ENCODE assay signal across 27 mouse cellular contexts in genomic region chr1:59569301-59569700, GRCm38 (mm10). TPM values are rescaled to one million over a fixed set of nuclear protein-coding genes. Genes with fewer than 3 reads are reported as not detected.
DNase-seq lines count a peak whose midpoint lies in the region; ATAC-seq and TF ChIP-seq lines count a peak whose summit lies in the region.
"Had no signal": no experiment of that assay in that cellular context is flagged by ENCODE, and none has a peak within 500 bp of the region (broad histone marks: within the 10 kb centered on the region; RNA-seq: fewer than 3 reads in every experiment).

No protein-coding gene starts in this region.

- H3K4me2 ChIP-seq in embryonic facial prominence, embryonic 14.5 days (ENCODE audit: low read depth, low read length) = no peak overlapping the region
- no peak overlapping the region for H3K4me2 ChIP-seq in stomach, postnatal 0 days (replicated peaks; ENCODE audit: low read depth)
- H3K4me2 ChIP-seq: embryonic facial prominence, embryonic 12.5 days; embryonic facial prominence, embryonic 15.5 days; forebrain, embryonic 12.5 days had no signal

- 65% methylated on average over 5 of the region's 5 CpGs for WGBS in embryonic facial prominence, embryonic 14.5 days
- WGBS in embryonic facial prominence, embryonic 10.5 days = 93% methylated on average over 5 of the region's 5 CpGs
- WGBS in stomach, postnatal 0 days = 72% methylated on average over 5 of the region's 5 CpGs

- no peak overlapping the region for H3K4me3 ChIP-seq in embryonic facial prominence, embryonic 14.5 days (ENCODE audit: low read depth, low read length)
- no peak overlapping the region for H3K4me3 ChIP-seq in embryonic facial prominence, embryonic 10.5 days
- H3K4me3 ChIP-seq in stomach, postnatal 0 days (ENCODE audit: low read depth, low read length) = no peak overlapping the region
- H3K4me3 ChIP-seq: embryonic facial prominence, embryonic 12.5 days; embryonic facial prominence, embryonic 15.5 days; forebrain, embryonic 10.5 days; forebrain, embryonic 12.5 days had no signal

- H3K27me3 ChIP-seq in embryonic facial prominence, embryonic 14.5 days (replicated peaks; ENCODE audit: control insufficient read depth, insufficient read depth, low read length) = no peaks in the 10 kb centered on the region
- no peaks in the 10 kb centered on the region for H3K27me3 ChIP-seq in embryonic facial prominence, embryonic 10.5 days (replicated peaks; ENCODE audit: low read depth, poor library complexity, severe bottlenecking)
- H3K27me3 ChIP-seq in stomach, postnatal 0 days (ENCODE audit: control insufficient read depth, insufficient read depth, low read length) = no peaks in the 10 kb centered on the region
- H3K27me3 ChIP-seq: CH12.LX; embryonic facial prominence, embryonic 12.5 days; embryonic facial prominence, embryonic 15.5 days; forebrain, embryonic 12.5 days had no signal

- H3K27ac ChIP-seq in embryonic facial prominence, embryonic 14.5 days (replicated peaks; ENCODE audit: low read depth, low read length) = 0 out of 2 replicates have a peak overlapping the region, but pooled peaks have one; percentile 19
- no peak overlapping the region for H3K27ac ChIP-seq in embryonic facial prominence, embryonic 10.5 days (replicated peaks)
- no peak overlapping the region for H3K27ac ChIP-seq in stomach, postnatal 0 days (replicated peaks)
- H3K27ac ChIP-seq: forebrain, embryonic 10.5 days; forebrain, embryonic 12.5 days had no signal

- ATAC-seq in embryonic facial prominence, embryonic 14.5 days (ENCODE audit: low read depth) = no peak
- ATAC-seq in stomach, postnatal 0 days (ENCODE audit: low FRiP score, low TSS enrichment) = no peak
- ATAC-seq: CD4-positive, CD25-positive, alpha-beta regulatory T cell, adult 4 months; forebrain, embryonic 14.5 days; forebrain, embryonic 16.5 days had no signal

- DNase-seq in embryonic facial prominence, embryonic 14.5 days (ENCODE audit: low spot score) = no peak
- no peak for DNase-seq in embryonic facial prominence, embryonic 10.5 days (ENCODE audit: low spot score)
- peak; percentile 59 for DNase-seq in 3T3-L1 (ENCODE audit: low read depth, low spot score)
- DNase-seq in NIH3T3 (ENCODE audit: low read depth) = peak; percentile 57
- peak; percentile 44 for DNase-seq in fibroblast of lung, adult 2 months (ENCODE audit: low read depth)
- DNase-seq in heart, adult 9 months (ENCODE audit: low spot score in 2 of 2) = no peak
- no peak for DNase-seq in stomach, postnatal 0 days (ENCODE audit: low spot score)
- DNase-seq in yolk sac, embryonic 10.5 days (ENCODE audit: low spot score) = no peak
- DNase-seq: adrenal gland, adult 2 months; adrenal gland, postnatal 10 days; adrenal gland, postnatal 25 days; cerebellum, adult 11 months; cerebellum, adult 18-20 months; cerebellum, adult 8-10 months; cerebellum, adult 9-11 months; cerebellum, postnatal 14 days; cerebellum, postnatal 36 days; embryo, embryonic 11 days had no signal

- TF ChIP-seq EP300 in stomach, postnatal 0 days (optimal IDR thresholded peaks at IDR 0.05) = no peak

- H3K9ac ChIP-seq in embryonic facial prominence, embryonic 14.5 days (ENCODE audit: low read depth, low read length) = no peak overlapping the region
- H3K9ac ChIP-seq in stomach, postnatal 0 days (ENCODE audit: low read length) = no peak overlapping the region
- H3K9ac ChIP-seq: embryonic facial prominence, embryonic 12.5 days; embryonic facial prominence, embryonic 15.5 days; forebrain, embryonic 12.5 days had no signal

- 0 out of 2 replicates have a peak, but pooled peaks cover 18% of the 10 kb centered on the region for H3K4me1 ChIP-seq in embryonic facial prominence, embryonic 14.5 days (ENCODE audit: control insufficient read depth, insufficient read depth, low read length)
- peaks cover 28% of the 10 kb centered on the region for H3K4me1 ChIP-seq in embryonic facial prominence, embryonic 10.5 days
- no peaks in the 10 kb centered on the region; the same call in 1 of the 2 replicates for H3K4me1 ChIP-seq in stomach, postnatal 0 days (replicated peaks; ENCODE audit: control insufficient read depth, insufficient read depth)

- H3K36me3 ChIP-seq in embryonic facial prominence, embryonic 14.5 days (ENCODE audit: control insufficient read depth, insufficient read depth, low read length) = no peaks in the 10 kb centered on the region
- no peaks in the 10 kb centered on the region for H3K36me3 ChIP-seq in embryonic facial prominence, embryonic 10.5 days (replicated peaks)
- H3K36me3 ChIP-seq in stomach, postnatal 0 days (ENCODE audit: control insufficient read depth, insufficient read depth, low read length) = no peaks in the 10 kb centered on the region
- H3K36me3 ChIP-seq: embryonic facial prominence, embryonic 12.5 days; embryonic facial prominence, embryonic 15.5 days; forebrain, embryonic 10.5 days; forebrain, embryonic 12.5 days; G1E had no signal

- no peak for TF ChIP-seq CTCF in stomach, postnatal 0 days (IDR thresholded peaks at IDR 0.05; ENCODE audit: low read depth)

- no peaks in the 10 kb centered on the region for H3K9me3 ChIP-seq in embryonic facial prominence, embryonic 14.5 days (ENCODE audit: control insufficient read depth, low read length)
- H3K9me3 ChIP-seq in embryonic facial prominence, embryonic 10.5 days = no peaks in the 10 kb centered on the region
- H3K9me3 ChIP-seq in stomach, postnatal 0 days (ENCODE audit: control insufficient read depth, low read length) = no peaks in the 10 kb centered on the region
- H3K9me3 ChIP-seq: embryonic facial prominence, embryonic 12.5 days; embryonic facial prominence, embryonic 15.5 days; forebrain, embryonic 10.5 days; forebrain, embryonic 12.5 days; G1E had no signal

RNA-seq across cellular contexts. Expression of gene Gm973, which starts 53.2 kb away (rescaled TPM):
- polyA plus RNA-seq in embryonic facial prominence, embryonic 14.5 days (2014; fragmentation: Nextera tagmentation; extraction: Ambion mirVana) = 1.6 and 5.9 TPM in 2 replicates
- polyA plus RNA-seq in embryonic facial prominence, embryonic 10.5 days (2016; fragmentation: Nextera tagmentation; extraction: Ambion mirVana) = 1.2 and 3.6 TPM in 2 replicates
- polyA plus RNA-seq in stomach, postnatal 0 days (2015; fragmentation: Nextera tagmentation; extraction: Ambion mirVana) = 0.51 and 1.2 TPM in 2 replicates

Comparison
In these comparisons a context has a peak if more than half of its experiments do, and no peak if none do; other contexts are left out.
1. DNase-seq: peak in 3T3-L1 (single experiment), NIH3T3 (single experiment) and fibroblast of lung, adult 2 months (single experiment); none in embryonic facial prominence, embryonic 14.5 days (single experiment), embryonic facial prominence, embryonic 10.5 days (single experiment), heart, adult 9 months (0 of 2), stomach, postnatal 0 days (single experiment) and yolk sac, embryonic 10.5 days (single experiment).